Mouse (Mus musculus) thymus, postnatal 14 days (tissue): ENCODE data around the gene Clip2.

Source experiments
- DNase-seq: peaks from one replicate; pipeline ENCODE4 v3.0.0; 2021

Clip2 gene

DNA sequence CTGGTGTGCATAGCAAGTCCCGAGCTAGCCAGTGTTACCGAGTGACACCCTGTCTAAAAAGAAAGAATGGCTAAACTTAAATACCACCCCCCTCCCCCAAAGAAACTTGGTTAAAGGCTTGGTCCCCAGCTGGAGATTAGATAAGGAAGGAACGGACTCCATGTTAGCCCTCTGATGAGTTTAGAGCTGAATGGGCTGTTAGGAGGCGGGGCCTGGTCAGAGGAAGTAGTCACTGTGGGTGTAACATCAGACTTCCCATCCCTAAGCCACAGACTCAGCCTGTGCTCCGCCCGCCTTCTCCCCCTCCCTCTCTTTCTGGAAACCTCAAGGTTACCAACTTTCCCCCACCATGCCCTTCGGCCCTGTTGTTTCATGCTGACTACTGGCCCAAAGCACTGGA lies 30.4 kb downstream of the Clip2 start:
- no peak for DNase-seq

GRCm38 (mm10) chr5:134521131-134521530 lies 31.1 kb downstream of the Clip2 start:
- DNase-seq = no peak

DNA sequence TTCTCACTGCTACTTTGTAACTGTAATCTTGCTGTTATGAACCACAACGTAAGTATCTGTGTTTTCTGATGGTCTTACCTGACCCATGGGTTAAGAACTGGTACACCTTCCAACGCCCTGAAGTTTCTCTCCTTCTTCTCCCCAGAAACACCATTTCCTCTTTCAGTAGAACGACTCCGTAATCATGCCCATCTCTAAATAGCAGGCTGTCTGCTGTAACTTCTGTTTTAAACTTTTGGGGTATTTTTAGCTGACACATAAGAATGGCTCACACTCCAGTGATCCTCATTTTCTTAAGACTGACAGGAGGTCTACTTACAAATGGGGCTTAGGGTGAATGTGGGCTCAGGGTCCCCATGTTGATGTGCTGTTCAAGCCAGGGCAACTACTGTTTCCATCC lies 32.1 kb downstream of the Clip2 start:
- no peak for DNase-seq

- DNase-seq = no peak
Measured at GRCm38 (mm10) chr5:134519471-134519870, 32.8 kb downstream of the Clip2 start.

DNA sequence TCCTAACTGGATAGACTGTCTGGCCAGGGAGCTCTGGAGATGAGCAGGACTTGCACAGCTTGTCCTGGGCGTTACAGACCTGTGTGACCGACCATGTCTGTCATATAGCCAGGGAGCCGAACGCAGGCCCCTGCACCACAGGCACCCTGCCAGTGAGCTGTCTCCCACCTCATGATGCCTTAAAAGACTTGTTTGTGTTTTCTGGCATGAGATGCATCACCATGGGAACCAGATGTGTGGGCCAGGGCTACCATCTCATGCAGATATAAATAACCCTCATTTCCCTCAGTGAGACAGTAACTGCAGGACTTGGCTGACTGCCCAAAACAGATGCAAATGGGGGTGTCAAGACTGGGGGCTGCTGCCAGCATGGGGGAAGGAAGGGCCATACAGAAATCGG lies 40.1 kb downstream of the Clip2 start:
- DNase-seq = no peak

GRCm38 (mm10) chr5:134510266-134510665 lies 42.0 kb downstream of the Clip2 start:
- DNase-seq = no peak

DNA sequence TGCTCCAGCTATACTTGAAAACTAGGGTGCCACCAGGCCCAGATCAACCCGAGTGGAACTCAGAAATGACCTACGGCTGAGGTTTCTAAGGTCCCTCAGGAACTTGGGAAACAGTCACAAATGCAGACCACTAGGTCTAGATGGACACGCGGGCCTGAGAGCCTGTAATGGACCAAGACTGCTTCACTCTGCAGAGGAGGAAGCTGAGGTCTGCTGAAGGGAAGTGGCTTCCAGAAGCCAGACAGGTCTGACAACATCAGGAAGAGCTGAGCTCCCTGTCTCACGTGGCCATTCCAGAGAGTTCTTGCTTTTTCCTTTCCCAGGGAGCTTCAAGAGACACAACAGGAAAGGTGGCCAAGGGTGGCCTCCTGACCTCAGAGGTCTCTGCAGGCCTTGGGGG lies 43.3 kb downstream of the Clip2 start:
- DNase-seq = no peak

- DNase-seq = no peak
Measured at GRCm38 (mm10) chr5:134507859-134508399, 44.3 kb downstream of the Clip2 start.

DNA sequence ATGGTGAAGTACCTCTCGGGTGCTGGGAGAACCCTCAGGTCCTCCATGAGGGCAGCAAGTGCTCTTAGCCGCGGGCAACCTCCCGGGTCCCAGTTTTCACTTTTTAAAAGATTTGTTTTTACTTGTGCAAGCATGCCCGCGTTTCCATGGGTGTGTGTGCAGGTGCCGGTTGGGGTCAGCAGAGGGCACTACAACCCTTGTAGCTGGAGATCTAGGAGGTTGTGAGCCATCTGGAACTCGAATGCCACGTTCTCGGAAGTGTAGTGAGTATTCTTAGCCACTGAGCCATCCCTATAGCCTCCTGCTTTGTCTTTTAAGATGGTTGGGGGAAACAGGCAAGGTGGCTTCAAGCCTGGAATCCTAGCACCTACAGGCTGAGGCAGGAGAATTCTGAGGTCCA lies 44.9 kb downstream of the Clip2 start:
- DNase-seq = peak; percentile 83

DNA sequence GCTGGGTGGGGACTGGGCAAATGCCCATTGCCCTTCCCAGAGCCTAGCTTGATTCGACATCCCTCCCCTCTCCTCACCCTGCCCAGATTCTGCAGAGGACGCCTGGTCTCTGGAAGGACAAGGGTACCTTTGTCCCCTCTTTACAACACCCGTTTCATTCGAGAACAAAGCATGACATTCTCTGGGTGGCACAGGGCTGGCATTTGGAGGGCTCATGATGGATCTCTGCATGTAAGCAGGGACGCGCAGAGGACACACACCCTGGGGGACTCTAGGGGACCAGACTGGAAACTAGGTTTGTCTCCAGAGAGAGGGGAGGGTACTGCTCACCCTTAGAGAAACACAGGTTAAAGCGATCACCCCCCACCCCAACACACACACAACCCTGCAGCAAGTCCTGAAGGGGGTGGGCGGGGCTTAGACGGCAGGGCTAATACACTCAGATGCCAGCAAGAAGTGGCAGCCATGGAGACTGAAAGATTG lies 46.4 kb downstream of the Clip2 start:
- DNase-seq = no peak

DNA sequence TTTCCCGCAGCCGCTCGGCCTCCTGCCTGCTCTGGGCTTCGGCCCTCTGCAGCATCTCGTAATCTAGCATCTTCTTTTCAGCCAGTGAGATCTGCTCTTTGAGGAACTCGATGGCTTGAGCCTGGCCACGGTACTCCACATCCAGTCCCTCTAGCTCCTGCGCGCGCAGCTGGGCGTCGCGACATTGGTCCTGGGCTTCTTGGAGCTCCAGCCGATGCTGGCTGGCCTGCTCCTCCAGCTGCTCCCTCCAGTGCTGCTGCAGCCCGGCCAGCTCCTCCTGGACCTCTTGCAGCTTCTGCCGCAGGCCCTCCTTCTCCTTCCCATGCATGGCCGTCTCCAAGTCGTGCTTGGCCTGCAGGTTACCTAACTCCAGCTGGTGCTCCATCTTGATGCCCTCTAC lies 49.6 kb downstream of the Clip2 start:
- DNase-seq = no peak

- DNase-seq = no peak
Measured at GRCm38 (mm10) chr5:134501453-134501852, 50.8 kb downstream of the Clip2 start.

- DNase-seq = no peak
Measured at GRCm38 (mm10) chr5:134500681-134501080, 51.6 kb downstream of the Clip2 start.

DNA sequence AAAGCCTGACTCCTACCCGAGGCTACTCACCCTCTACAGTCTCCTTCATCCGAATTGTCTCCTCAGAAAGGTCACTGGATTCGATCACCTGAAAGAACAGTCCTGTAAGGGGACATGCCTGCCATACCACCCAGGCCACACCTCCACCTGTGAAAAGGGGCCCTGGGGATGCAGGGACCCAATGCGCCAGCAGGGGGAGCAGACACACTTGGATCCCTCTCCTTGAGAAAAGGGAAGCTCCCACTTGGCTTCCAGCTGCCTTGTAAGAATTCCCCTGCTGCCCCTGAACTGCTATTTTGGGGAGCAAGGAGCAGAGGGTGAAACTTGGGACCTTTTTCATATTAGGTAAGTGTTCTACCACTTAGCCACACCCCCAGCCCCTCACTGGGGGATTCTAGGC lies 52.2 kb downstream of the Clip2 start:
- peak; percentile 63 for DNase-seq

GRCm38 (mm10) chr5:134497026-134497425 lies 55.2 kb downstream of the Clip2 start:
- no peak for DNase-seq

DNA sequence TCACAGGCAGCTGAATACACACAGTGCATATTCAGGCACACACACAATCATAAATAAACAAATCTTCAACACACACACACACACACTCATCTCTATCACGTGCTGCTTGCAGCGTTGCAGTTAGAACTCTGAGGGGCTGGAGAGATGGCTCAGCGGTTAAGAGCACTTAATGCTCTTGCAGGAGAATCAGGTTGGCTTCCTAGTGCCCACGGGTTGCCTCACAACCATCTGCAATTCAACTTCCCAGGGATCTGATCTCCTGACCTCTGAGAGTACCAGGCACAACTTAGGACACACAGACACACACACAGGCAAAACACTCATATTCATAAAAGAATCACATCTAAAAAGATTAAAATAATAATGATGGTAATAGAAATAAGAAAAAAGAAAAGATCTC lies 56.4 kb downstream of the Clip2 start:
- no peak for DNase-seq

DNA sequence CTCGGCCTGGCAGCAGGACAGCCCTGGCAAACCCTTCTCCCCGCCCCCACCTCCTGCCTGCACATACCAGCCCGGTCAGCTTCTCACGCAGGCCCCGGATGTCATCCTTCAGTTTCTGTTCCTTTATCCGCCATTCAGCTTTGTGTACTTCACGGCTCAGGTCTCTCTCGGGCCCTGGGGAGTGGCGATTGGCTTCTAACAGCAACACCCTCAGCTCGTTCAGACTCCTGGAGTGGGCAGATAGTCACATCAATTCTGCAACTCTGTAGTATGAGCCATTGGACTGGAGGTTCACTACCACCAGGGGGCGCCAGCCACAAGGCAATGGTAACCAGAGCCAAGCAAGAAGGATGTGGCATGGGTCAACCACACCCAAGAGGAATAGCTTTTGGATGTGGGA lies 58.1 kb downstream of the Clip2 start:
- peak; percentile 90 for DNase-seq

- DNase-seq = no peak
Measured at GRCm38 (mm10) chr5:134492956-134493355, 59.3 kb downstream of the Clip2 start.

DNA sequence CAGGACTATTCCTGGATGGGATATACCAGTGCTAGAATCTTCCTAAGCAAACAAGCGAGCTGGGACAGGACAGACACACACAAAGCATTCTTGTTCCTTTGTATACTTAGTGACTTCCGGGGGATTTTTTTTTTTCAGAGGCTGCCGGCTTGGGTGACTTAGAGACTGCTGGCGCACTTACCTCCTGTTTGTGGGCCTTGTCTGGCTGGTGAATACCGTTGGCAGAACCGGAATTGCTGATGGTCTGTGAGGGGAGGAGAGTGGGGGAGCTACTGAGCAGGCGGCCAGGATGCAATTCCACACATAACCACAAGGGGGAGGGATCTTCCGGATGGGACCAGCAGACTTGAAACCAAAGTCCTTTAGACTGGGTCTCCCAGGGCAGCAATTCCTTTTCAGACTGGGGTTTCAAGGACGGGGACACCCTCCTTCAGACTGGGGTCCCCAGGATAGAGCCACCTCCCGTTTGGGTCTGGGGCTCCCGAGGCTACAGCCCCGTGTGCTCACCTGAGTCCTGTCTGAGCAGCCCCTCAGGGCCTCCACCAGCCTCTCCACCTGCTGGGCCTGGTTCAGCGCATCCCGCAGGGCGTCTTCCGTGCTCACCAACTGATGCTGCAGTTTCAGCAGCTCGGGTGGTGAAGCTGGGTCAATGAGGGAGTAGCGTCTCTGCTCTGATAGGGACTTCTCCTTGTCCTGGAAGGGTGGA lies 60.4 kb downstream of the Clip2 start:
- DNase-seq = peak; percentile 94

DNA sequence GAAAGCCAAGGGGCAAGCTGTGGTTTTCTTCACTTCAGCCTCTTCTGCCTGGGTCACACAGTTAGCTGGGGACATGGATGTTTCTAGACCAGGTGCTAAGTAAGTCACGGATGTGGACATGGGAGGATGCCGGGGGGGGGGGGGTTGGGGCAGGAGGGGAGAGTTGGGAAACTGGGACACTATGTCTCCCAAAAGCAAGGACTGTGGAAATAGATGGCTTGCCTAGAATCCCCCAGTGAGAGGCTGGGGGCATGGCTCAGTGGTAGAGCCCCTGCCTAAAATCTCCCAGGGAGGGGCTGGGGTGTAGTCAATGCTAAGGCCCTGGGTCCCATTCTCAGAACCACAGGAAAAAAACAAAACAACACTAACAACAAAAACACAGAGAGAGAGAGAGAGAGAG lies 61.0 kb downstream of the Clip2 start:
- no peak for DNase-seq

GRCm38 (mm10) chr5:134490465-134490864 lies 61.8 kb downstream of the Clip2 start:
- peak; percentile 63 for DNase-seq

- DNase-seq = peak; percentile 90
Measured at GRCm38 (mm10) chr5:134489583-134489982, 62.7 kb downstream of the Clip2 start.

DNA sequence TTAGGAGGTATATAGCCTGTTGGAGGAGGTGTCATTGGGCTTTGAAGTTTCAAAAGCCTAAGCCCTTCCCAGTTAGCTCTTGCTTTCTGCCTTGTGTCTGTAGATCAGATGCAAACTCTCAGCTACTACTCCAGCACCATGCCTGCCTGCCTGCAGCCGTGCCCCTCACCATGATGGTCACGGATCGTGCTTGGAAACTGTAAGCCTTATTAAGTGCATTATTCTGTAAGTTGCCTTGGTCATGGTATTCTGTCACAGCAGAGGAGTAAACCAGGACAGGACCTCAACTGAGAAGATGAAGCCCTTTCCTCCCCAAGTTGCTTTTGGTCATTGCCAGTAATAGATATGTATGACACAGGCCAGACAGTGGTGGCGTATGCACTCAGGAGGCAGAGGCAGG lies 63.6 kb downstream of the Clip2 start:
- no peak for DNase-seq

GRCm38 (mm10) chr5:134488042-134488441 lies 64.2 kb downstream of the Clip2 start:
- no peak for DNase-seq
